In genomic region chr10:117524926-117525565, GRCm38 (mm10) we compare ENCODE assay signal across 15 mouse cellular contexts.
"Had no signal": no experiment of that assay in that cellular context is flagged by ENCODE, and none has a peak within 500 bp of the region (broad histone marks: within the 10 kb centered on the region; RNA-seq: fewer than 3 reads in every experiment).

No protein-coding gene starts in this region.

- H3K27me3 ChIP-seq: neural tube, embryonic 12.5 days; neural tube, embryonic 13.5 days; neural tube, embryonic 15.5 days; stomach, embryonic 15.5 days had no signal

- H3K36me3 ChIP-seq: neural tube, embryonic 12.5 days; neural tube, embryonic 13.5 days; neural tube, embryonic 15.5 days; stomach, embryonic 15.5 days had no signal

- H3K4me3 ChIP-seq: neural tube, embryonic 12.5 days; neural tube, embryonic 13.5 days; neural tube, embryonic 15.5 days; stomach, embryonic 15.5 days had no signal

- H3K9me3 ChIP-seq: neural tube, embryonic 12.5 days; neural tube, embryonic 13.5 days; neural tube, embryonic 15.5 days; stomach, embryonic 15.5 days had no signal

- DNase-seq: right cerebral cortex, adult 18-20 months; right cerebral cortex, postnatal 14 days; right cerebral cortex, postnatal 25 days; right cerebral cortex, postnatal 4 days; thymus, adult 18-20 months; thymus, adult 2 months; thymus, postnatal 14 days; thymus, postnatal 25 days; thymus, postnatal 36 days; thymus, postnatal 4 days had no signal

- H3K27ac ChIP-seq: neural tube, embryonic 12.5 days; neural tube, embryonic 13.5 days; neural tube, embryonic 15.5 days; stomach, embryonic 15.5 days; stomach, postnatal 0 days had no signal

- H3K4me2 ChIP-seq: neural tube, embryonic 12.5 days; neural tube, embryonic 13.5 days; neural tube, embryonic 15.5 days; stomach, embryonic 15.5 days had no signal

- H3K9ac ChIP-seq: neural tube, embryonic 12.5 days; neural tube, embryonic 13.5 days; neural tube, embryonic 15.5 days; stomach, embryonic 15.5 days had no signal

- H3K4me1 ChIP-seq: neural tube, embryonic 12.5 days; neural tube, embryonic 13.5 days; neural tube, embryonic 15.5 days; stomach, embryonic 15.5 days had no signal
